Mouse (Mus musculus) heart, embryonic 12.5 days (tissue): ENCODE measurements at regions not wholly inside any gene's neighbourhood (a gene's known extent, or its start where the extent isn't known, plus 50 kb on each side); places are given as distances from the start of the nearest gene placed in this dataset.
"Not testable (repeated sequence)": the region's sequence is repeated elsewhere in the genome, so short reads cannot be mapped to it uniquely, and the experiment has no call there.

ENCODE experiments used
- ATAC-seq: fragments of 200-750 bp; cut with Nextera tagmentation; 2 replicates; pipeline ENCODE4 v1.8.0; 2017; ENCODE audit warnings: moderate TSS enrichment, moderate library complexity; ENCODE audit not compliant: insufficient number of reproducible peaks, low FRiP score
- H3K27ac ChIP-seq: fragments of 300-500 bp; sonication (generic); 2 replicates; pipeline ENCODE4 v1.5.1; 2016; ENCODE audit warnings: mild to moderate bottlenecking, moderate library complexity; ENCODE audit not compliant: poor library complexity, severe bottlenecking
- H3K27me3 ChIP-seq: fragments of 300-500 bp; sonication (generic); replicated peaks from 2 replicates; pipeline ENCODE4 v1.6.1; 2016; ENCODE audit warnings: mild to moderate bottlenecking, moderate library complexity
- H3K36me3 ChIP-seq: fragments of 300-500 bp; sonication (generic); 2 replicates; pipeline ENCODE4 v1.6.1; 2016; ENCODE audit warnings: mild to moderate bottlenecking, moderate library complexity
- H3K4me1 ChIP-seq: fragments of 300-500 bp; sonication (generic); replicated peaks from 2 replicates; pipeline ENCODE4 v1.6.1; 2016; ENCODE audit warnings: mild to moderate bottlenecking
- H3K4me2 ChIP-seq: fragments of 300-500 bp; sonication (generic); 2 replicates; pipeline ENCODE4 v1.6.1; 2016; ENCODE audit warnings: mild to moderate bottlenecking, moderate library complexity
- H3K4me3 ChIP-seq: fragments of 300-500 bp; sonication (generic); 2 replicates; pipeline ENCODE4 v1.5.1; 2016; ENCODE audit warnings: mild to moderate bottlenecking
- H3K9ac ChIP-seq: fragments of 300-500 bp; sonication (generic); 2 replicates; pipeline ENCODE4 v1.6.1; 2016; ENCODE audit warnings: mild to moderate bottlenecking, moderate library complexity
- H3K9me3 ChIP-seq: fragments of 300-500 bp; sonication (generic); replicated peaks from 2 replicates; pipeline ENCODE4 v1.6.1; 2016; ENCODE audit warnings: mild to moderate bottlenecking, moderate library complexity
- WGBS: fragments of 180-500 bp; shearing (Covaris S2); methylation state at CpG from one replicate; pipeline ENCODE4 v1.1.7; 2016; 5-methylcytosine and 5-hydroxymethylcytosine counted together

- peaks cover 31% of the 10 kb centered on the region for H3K4me1 ChIP-seq
- no peaks in the 10 kb centered on the region for H3K27me3 ChIP-seq
- H3K9ac ChIP-seq: no peak overlapping the region
- 55% methylated on average over 7 of the region's 7 CpGs for WGBS
- no peak overlapping the region for H3K4me2 ChIP-seq
- H3K9me3 ChIP-seq: no peaks in the 10 kb centered on the region
- ATAC-seq: no peak
- no peak overlapping the region for H3K27ac ChIP-seq
- H3K36me3 ChIP-seq: no peaks in the 10 kb centered on the region
- H3K4me3 ChIP-seq: no peak overlapping the region
Measured at GRCm38 (mm10) chr13:107798144-107798543, 246.1 kb upstream of the Smim15 start.

- Histone ChIP-seq H3K27me3 (no peaks in the 10 kb centered on the region), H3K4me3 (no peak overlapping the region), H3K9me3 (no peaks in the 10 kb centered on the region), H3K4me1 (peaks cover 55% of the 10 kb centered on the region), H3K36me3 (no peaks in the 10 kb centered on the region), H3K27ac (no peak overlapping the region), H3K9ac (no peak overlapping the region), H3K4me2 (no peak overlapping the region)
- ATAC-seq: no peak
- WGBS: 88% methylated on average over 3 of the region's 3 CpGs
Measured at GRCm38 (mm10) chr13:107795516-107795915, 248.7 kb upstream of the Smim15 start.

GRCm38 (mm10) chr13:107791770-107792169, 252.5 kb upstream of the Smim15 start:
- Histone ChIP-seq H3K27ac (peak overlapping the region; percentile 4; the same call in 1 of the 2 replicates), H3K9me3 (no peaks in the 10 kb centered on the region), H3K36me3 (no peaks in the 10 kb centered on the region), H3K4me1 (peaks cover 48% of the 10 kb centered on the region), H3K4me2 (peak overlapping the region; percentile 4; the same call in 1 of the 2 replicates), H3K4me3 (no peak overlapping the region), H3K27me3 (no peaks in the 10 kb centered on the region), H3K9ac (no peak overlapping the region)
- WGBS: 44% methylated on average over 9 of the region's 9 CpGs
- peak; percentile 49 for ATAC-seq

GRCm38 (mm10) chr13:107784971-107785370, 259.3 kb upstream of the Smim15 start:
- no peak overlapping the region for H3K4me2 ChIP-seq
- WGBS: 70% methylated on average over 5 of the region's 5 CpGs
- H3K27ac ChIP-seq: no peak overlapping the region
- H3K4me3 ChIP-seq: no peak overlapping the region
- no peaks in the 10 kb centered on the region for H3K9me3 ChIP-seq
- H3K9ac ChIP-seq: no peak overlapping the region
- peaks cover 11% of the 10 kb centered on the region; the same call in 1 of the 2 replicates for H3K4me1 ChIP-seq
- no peak for ATAC-seq
- no peaks in the 10 kb centered on the region for H3K36me3 ChIP-seq
- no peaks in the 10 kb centered on the region for H3K27me3 ChIP-seq

GRCm38 (mm10) chr13:107781741-107782140, 262.5 kb upstream of the Smim15 start:
- Histone ChIP-seq H3K27ac (no peak overlapping the region), H3K27me3 (no peaks in the 10 kb centered on the region), H3K36me3 (no peaks in the 10 kb centered on the region), H3K4me1 (no peaks in the 10 kb centered on the region), H3K4me3 (no peak overlapping the region), H3K4me2 (no peak overlapping the region), H3K9ac (no peak overlapping the region), H3K9me3 (no peaks in the 10 kb centered on the region)
- ATAC-seq: no peak
- WGBS: 84% methylated on average over 8 of the region's 8 CpGs

- 93% methylated on average over 2 of the region's 2 CpGs for WGBS
- Histone ChIP-seq H3K4me1 (no peaks in the 10 kb centered on the region), H3K27ac (no peak overlapping the region), H3K27me3 (no peaks in the 10 kb centered on the region), H3K9me3 (no peaks in the 10 kb centered on the region), H3K4me2 (no peak overlapping the region), H3K4me3 (no peak overlapping the region), H3K9ac (no peak overlapping the region), H3K36me3 (no peaks in the 10 kb centered on the region)
- no peak for ATAC-seq
Measured at GRCm38 (mm10) chr13:107781221-107781620, 263.0 kb upstream of the Smim15 start.

GRCm38 (mm10) chr13:107779591-107779990, 264.7 kb upstream of the Smim15 start:
- Histone ChIP-seq H3K4me2 (no peak overlapping the region), H3K4me3 (no peak overlapping the region), H3K27me3 (no peaks in the 10 kb centered on the region), H3K9me3 (no peaks in the 10 kb centered on the region), H3K4me1 (no peaks in the 10 kb centered on the region), H3K36me3 (no peaks in the 10 kb centered on the region), H3K27ac (no peak overlapping the region), H3K9ac (no peak overlapping the region)
- WGBS: 79% methylated on average over 4 of the region's 4 CpGs
- ATAC-seq: no peak

GRCm38 (mm10) chr13:107774499-107774898, 269.7 kb upstream of the Smim15 start:
- not testable (repeated sequence) for H3K9ac ChIP-seq, H3K9me3 ChIP-seq, H3K4me2 ChIP-seq, H3K27ac ChIP-seq, ATAC-seq, H3K27me3 ChIP-seq, H3K4me3 ChIP-seq, H3K4me1 ChIP-seq, H3K36me3 ChIP-seq
- 89% methylated on average over 19 of the region's 19 CpGs for WGBS

- ATAC-seq: no peak
- H3K9me3 ChIP-seq: no peaks in the 10 kb centered on the region
- H3K4me3 ChIP-seq: no peak overlapping the region
- no peak overlapping the region for H3K27ac ChIP-seq
- H3K4me1 ChIP-seq: no peaks in the 10 kb centered on the region
- no peaks in the 10 kb centered on the region for H3K27me3 ChIP-seq
- peaks cover 11% of the 10 kb centered on the region for H3K36me3 ChIP-seq
- no peak overlapping the region for H3K9ac ChIP-seq
- no peak overlapping the region for H3K4me2 ChIP-seq
- 80% methylated on average over 2 of the region's 2 CpGs for WGBS
Measured at GRCm38 (mm10) chr13:107767262-107767624, 277.0 kb upstream of the Smim15 start.

GRCm38 (mm10) chr13:107766397-107767261, 277.6 kb upstream of the Smim15 start:
- no peak for ATAC-seq
- 85% methylated on average over 13 of the region's 13 CpGs for WGBS
- no peak overlapping the region for H3K9ac ChIP-seq

GRCm38 (mm10) chr13:107763911-107764310, 280.3 kb upstream of the Smim15 start:
- Histone ChIP-seq H3K4me2 (no peak overlapping the region), H3K9me3 (no peaks in the 10 kb centered on the region), H3K4me3 (no peak overlapping the region), H3K36me3 (peaks cover 2% of the 10 kb centered on the region; the same call in 1 of the 2 replicates), H3K9ac (no peak overlapping the region), H3K27me3 (no peaks in the 10 kb centered on the region), H3K4me1 (no peaks in the 10 kb centered on the region), H3K27ac (no peak overlapping the region)
- WGBS: 65% methylated on average over 5 of the region's 5 CpGs
- no peak for ATAC-seq

More at GRCm38 (mm10) chr13:107766397-107767261, 277.6 kb upstream of the Smim15 start:
- no peak overlapping the region for H3K4me3 ChIP-seq
- H3K36me3 ChIP-seq: peaks cover 10% of the 10 kb centered on the region
- H3K9me3 ChIP-seq: no peaks in the 10 kb centered on the region
- no peak overlapping the region for H3K4me2 ChIP-seq
- H3K27ac ChIP-seq: no peak overlapping the region
- no peaks in the 10 kb centered on the region for H3K4me1 ChIP-seq
- no peaks in the 10 kb centered on the region for H3K27me3 ChIP-seq

GRCm38 (mm10) chr13:107760511-107760910, 283.7 kb upstream of the Smim15 start:
- no peak for ATAC-seq
- Histone ChIP-seq H3K36me3 (peaks cover 6% of the 10 kb centered on the region; the same call in 1 of the 2 replicates), H3K27me3 (no peaks in the 10 kb centered on the region), H3K9ac (no peak overlapping the region), H3K27ac (no peak overlapping the region), H3K4me2 (no peak overlapping the region), H3K4me1 (no peaks in the 10 kb centered on the region), H3K9me3 (peaks cover 4% of the 10 kb centered on the region), H3K4me3 (no peak overlapping the region)
- 85% methylated on average over 8 of the region's 8 CpGs for WGBS
